Mouse (Mus musculus) megakaryocyte, embryonic 14.5 days (primary cell): Measurements from ENCODE around the gene Tdrd9. TPM values are rescaled to one million over a fixed set of nuclear protein-coding genes. Genes with fewer than 3 reads are reported as not detected.

Experiments used
- H3K27me3 ChIP-seq: replicated peaks from 2 replicates; pipeline ENCODE3; 2012; ENCODE audit warnings: inconsistent platforms
- H3K36me3 ChIP-seq: replicated peaks from 2 replicates; pipeline ENCODE3; 2012; ENCODE audit warnings: low read length, inconsistent platforms, mixed read lengths
- H3K4me1 ChIP-seq: 2 replicates; pipeline ENCODE4 v1.6.1; 2012; ENCODE audit warnings: inconsistent platforms
- H3K4me3 ChIP-seq: replicated peaks from 2 replicates; pipeline ENCODE3; 2012; ENCODE audit warnings: moderate library complexity, mild to moderate bottlenecking, inconsistent platforms
- H3K9me3 ChIP-seq: 2 replicates; pipeline ENCODE4 v1.6.1; 2012; ENCODE audit warnings: inconsistent platforms
- FLI1 ChIP-seq: IDR thresholded peaks from 2 replicates; pipeline ENCODE4 v1.6.1; 2012; ENCODE audit warnings: low read length, inconsistent platforms, mixed read lengths
- GATA1 ChIP-seq: IDR thresholded peaks from 3 replicates; pipeline ENCODE4 v1.6.1; 2012; ENCODE audit warnings: mixed read lengths, low read length, inconsistent platforms, borderline replicate concordance
- polyA plus RNA-seq: library from polyadenylated mRNA; stranded (reverse); fragments of >175 nt; gene quantifications from 2 replicates; pipeline ENCODE4 v1.2.3, GENCODE M21; 2012; ENCODE audit warnings: low replicate concordance; ENCODE audit not compliant: insufficient read depth

Gene Tdrd9
- polyA plus RNA-seq: 0.30 TPM in 1 of 2 replicates, not detected in the other

DNA sequence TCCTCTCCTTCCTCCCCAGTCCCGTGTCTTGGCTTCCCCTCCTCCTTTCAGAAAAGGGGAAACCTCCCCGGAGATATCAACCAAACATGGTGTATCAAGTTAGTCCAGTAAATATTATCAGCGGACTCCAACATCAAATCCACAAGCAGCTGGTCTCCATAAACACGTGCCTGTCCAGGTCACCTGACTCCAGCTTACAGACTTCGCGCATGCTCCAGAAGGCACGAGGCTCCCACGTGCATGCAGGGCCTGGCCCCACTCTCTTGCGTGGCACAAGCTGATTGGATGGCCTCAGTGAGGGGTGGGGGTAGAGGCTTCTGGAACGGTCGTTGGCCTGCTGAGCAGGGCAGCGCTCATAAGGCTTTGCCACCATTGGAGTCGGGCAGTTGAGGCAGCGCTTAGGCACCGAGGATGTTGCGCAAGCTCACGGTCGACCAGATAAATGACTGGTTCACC, at the start of gene Tdrd9:
TSS of gene Tdrd9 (plus strand) at position 329 of the 456 bp plus-strand sequence.
- TF ChIP-seq FLI1 (no peak), GATA1 (no peak)
- H3K4me1 ChIP-seq: peaks cover 18% of the 10 kb centered on the region
- no peak within 1 kb of the TSS for H3K4me3 ChIP-seq

DNA sequence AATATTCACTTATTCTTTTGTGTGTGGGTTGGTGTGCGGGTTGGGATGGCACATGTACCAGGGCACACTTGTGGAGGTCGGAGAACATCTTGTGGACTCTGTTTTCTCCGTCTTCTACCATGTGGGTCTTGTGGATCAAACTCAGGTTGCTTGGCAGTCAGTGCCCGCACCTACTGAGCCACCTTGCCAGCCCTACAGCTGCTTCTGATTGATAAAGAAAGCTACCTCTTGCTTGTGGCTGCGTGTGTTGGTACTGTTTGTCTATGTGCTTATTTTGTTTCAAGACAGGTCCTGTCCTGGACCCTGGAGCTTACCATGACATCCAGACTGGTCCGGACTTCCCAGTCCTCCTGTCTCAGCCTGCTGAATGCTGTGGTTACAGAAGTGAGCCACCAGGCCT, 48.2 kb upstream of the Tdrd9 start:
- no peaks in the 10 kb centered on the region; the same call in 1 of the 2 replicates for H3K9me3 ChIP-seq
- H3K4me3 ChIP-seq: no peak overlapping the region
- TF ChIP-seq GATA1 (no peak), FLI1 (no peak)
- H3K36me3 ChIP-seq: peaks cover 2% of the 10 kb centered on the region
- peaks cover 12% of the 10 kb centered on the region for H3K27me3 ChIP-seq
- H3K4me1 ChIP-seq: peaks cover 95% of the 10 kb centered on the region

More for the DNA sequence above, at the start of gene Tdrd9:
- H3K27me3 ChIP-seq: peaks cover 15% of the 10 kb centered on the region
- no peaks in the 10 kb centered on the region for H3K36me3 ChIP-seq
- H3K9me3 ChIP-seq: peaks cover 7% of the 10 kb centered on the region; the same call in 1 of the 2 replicates

DNA sequence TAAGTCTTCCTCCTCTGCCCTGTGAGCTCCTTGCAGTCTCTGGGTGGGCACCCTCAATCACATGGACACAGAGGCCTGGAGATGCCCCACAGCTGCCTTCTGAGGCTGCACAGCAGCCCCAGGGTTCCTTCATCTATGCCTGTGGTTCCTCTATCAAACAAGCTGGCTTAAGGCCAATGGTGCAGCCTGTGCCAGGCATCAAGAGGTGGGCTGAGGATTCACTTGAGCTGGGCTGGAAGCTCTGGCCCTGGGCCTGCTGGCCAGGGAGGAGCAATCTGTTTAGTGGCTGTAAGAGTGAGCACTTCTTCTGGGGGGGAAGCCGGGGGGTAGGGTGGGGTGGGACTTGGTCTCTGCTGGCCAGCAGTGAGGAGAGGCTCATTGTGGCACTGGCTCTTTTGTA, 44.0 kb upstream of the Tdrd9 start:
- H3K9me3 ChIP-seq: no peaks in the 10 kb centered on the region; the same call in 1 of the 2 replicates
- H3K4me1 ChIP-seq: peaks cover 91% of the 10 kb centered on the region
- no peak for TF ChIP-seq FLI1
- no peak for TF ChIP-seq GATA1
- H3K4me3 ChIP-seq: no peak overlapping the region
- no peaks in the 10 kb centered on the region for H3K27me3 ChIP-seq
- no peaks in the 10 kb centered on the region for H3K36me3 ChIP-seq

DNA sequence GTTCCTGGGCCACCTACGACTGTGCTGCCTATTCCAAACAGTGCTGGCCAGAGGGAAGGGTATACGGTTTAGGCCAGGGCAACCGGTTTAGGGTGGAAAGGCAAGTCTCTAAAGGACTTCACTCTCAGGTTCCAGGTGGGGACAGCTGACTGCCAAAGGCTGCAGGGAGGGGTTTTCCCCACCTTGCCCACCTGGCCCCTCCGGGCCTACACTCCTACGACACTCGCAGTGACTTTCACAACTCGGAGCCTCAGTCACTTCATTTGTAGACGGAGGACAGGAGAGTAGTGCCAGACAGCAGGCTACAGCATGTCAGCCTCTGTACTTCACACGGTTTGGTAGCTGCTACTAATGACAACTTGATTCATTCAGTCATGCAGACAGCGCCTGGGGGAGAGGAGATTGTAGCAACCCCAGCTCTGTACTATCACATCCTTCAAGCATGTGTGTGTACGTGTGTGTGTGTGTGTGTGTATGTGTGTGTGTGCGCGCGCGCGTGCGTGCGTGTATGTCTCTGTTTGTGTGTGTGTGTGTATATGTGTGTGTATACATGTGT, 42.9 kb upstream of the Tdrd9 start:
- peaks cover 91% of the 10 kb centered on the region for H3K4me1 ChIP-seq
- TF ChIP-seq FLI1 (no peak), GATA1 (no peak)
- no peaks in the 10 kb centered on the region; the same call in 1 of the 2 replicates for H3K9me3 ChIP-seq
- H3K4me3 ChIP-seq: no peak overlapping the region
- no peaks in the 10 kb centered on the region for H3K27me3 ChIP-seq
- H3K36me3 ChIP-seq: no peaks in the 10 kb centered on the region

DNA sequence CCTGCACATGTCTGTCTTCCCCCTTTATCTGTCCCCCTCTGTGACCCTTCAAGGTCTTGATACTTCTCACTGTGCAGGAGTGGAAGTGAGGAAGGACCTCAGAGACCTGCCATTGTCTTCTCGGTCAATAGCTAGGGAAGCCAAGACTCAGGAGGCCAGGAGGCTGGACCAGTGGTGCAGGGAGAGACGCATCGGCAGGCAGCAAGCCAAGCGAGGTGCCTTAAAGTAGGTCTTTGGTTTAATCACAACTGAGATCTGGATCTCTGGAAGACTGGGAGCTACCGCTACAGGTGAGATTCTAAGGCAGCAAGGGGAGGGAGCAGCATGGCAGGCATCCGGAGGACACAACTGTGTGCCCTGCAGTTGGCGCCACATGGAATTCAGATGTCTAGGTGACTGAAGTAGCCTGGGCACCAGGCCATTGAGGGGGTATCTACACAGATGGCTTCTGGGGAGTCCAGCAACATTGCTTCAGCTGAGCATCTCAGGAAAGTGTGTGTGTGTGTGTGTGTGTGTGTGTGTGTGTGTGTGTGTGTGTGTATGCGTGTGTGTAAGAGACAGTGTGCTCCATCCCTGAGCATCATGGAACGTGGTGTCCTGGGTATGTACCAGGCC, 39.8 kb upstream of the Tdrd9 start:
- no peaks in the 10 kb centered on the region for H3K27me3 ChIP-seq
- peaks cover 91% of the 10 kb centered on the region for H3K4me1 ChIP-seq
- no peaks in the 10 kb centered on the region for H3K9me3 ChIP-seq
- H3K36me3 ChIP-seq: no peaks in the 10 kb centered on the region
- no peak for TF ChIP-seq GATA1
- TF ChIP-seq FLI1: no peak
- peak overlapping the region; percentile 72 for H3K4me3 ChIP-seq

DNA sequence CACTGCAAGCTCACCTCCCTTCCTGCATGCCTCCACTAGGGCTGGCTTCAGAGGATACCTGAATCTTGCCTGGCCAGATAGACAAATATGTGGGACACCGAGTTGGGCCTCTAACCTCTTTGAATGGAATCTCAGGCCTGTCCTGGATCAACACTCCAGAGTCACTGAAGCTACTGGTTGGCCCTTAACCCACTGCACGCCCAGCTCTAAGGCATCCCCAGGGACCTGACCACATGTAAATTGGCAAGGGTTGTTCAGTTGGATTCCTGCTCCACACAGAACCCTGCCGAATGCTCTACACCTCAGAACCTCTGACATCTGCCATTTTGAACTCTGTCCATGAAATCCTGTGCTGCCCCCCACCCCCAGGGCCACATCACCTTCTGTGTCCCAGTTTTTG, 38.8 kb upstream of the Tdrd9 start:
- Histone ChIP-seq H3K36me3 (no peaks in the 10 kb centered on the region), H3K4me1 (peaks cover 91% of the 10 kb centered on the region), H3K27me3 (no peaks in the 10 kb centered on the region), H3K9me3 (no peaks in the 10 kb centered on the region), H3K4me3 (no peak overlapping the region)
- no peak for TF ChIP-seq GATA1
- no peak for TF ChIP-seq FLI1

DNA sequence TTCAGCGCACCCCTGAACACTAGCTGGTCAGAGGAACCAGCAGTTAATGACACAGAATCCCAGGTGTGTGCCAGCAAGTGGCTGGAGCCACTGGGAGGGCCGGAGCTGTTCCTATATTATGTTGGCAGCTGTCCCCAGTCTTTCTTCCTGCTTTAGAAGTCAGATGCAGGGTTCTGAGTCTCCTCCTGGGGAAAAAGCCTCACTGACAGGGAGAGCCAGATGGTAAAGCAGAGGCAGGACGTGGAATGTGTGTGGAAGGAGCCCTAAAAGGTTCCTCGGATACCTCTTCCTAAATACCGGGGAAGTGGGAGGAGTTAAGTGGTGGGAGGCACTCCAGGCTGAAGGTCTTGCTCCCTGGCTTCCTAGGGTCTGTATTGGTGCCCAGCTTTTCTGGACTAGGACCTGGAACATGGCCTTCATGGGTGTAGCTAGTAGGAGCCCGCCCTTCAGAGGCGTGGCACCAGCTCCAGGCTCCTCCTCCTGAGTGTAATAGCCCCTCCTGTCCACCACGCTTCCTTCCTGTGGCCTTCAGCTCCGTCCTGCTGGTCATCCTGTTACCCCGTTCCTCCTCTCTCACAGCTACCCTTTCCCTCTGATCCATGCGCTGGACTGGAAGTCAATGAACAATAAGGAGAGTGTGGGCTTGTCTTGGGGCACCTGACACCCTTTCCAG, 38.2 kb upstream of the Tdrd9 start:
- no peaks in the 10 kb centered on the region for H3K9me3 ChIP-seq
- H3K36me3 ChIP-seq: no peaks in the 10 kb centered on the region
- peak overlapping the region; percentile 86 for H3K4me3 ChIP-seq
- H3K4me1 ChIP-seq: peaks cover 92% of the 10 kb centered on the region
- no peaks in the 10 kb centered on the region for H3K27me3 ChIP-seq
- TF ChIP-seq GATA1 (no peak), FLI1 (no peak)

DNA sequence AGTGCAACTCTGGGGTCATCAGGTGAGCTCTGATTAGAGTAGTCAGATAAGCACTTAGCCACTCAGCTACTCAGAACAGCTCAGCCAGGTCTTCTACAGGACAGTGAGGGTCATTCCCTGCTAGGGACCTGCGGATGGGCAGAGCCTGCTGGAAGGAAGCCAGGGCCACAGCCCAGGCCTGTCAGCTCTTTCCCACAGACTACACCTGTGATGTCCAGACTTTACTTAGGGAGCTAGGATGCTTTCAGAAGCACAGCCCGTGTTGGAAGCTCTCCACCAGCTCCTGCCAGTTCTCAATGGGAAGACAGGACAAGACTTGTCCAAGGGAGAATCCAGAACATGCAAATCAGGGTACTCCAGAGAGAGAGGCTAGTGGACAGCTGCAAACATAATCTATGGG, 37.4 kb upstream of the Tdrd9 start:
- Histone ChIP-seq H3K36me3 (no peaks in the 10 kb centered on the region), H3K4me1 (peaks cover 95% of the 10 kb centered on the region), H3K27me3 (no peaks in the 10 kb centered on the region), H3K4me3 (peak overlapping the region; percentile 86), H3K9me3 (no peaks in the 10 kb centered on the region)
- TF ChIP-seq GATA1 (no peak), FLI1 (no peak)

DNA sequence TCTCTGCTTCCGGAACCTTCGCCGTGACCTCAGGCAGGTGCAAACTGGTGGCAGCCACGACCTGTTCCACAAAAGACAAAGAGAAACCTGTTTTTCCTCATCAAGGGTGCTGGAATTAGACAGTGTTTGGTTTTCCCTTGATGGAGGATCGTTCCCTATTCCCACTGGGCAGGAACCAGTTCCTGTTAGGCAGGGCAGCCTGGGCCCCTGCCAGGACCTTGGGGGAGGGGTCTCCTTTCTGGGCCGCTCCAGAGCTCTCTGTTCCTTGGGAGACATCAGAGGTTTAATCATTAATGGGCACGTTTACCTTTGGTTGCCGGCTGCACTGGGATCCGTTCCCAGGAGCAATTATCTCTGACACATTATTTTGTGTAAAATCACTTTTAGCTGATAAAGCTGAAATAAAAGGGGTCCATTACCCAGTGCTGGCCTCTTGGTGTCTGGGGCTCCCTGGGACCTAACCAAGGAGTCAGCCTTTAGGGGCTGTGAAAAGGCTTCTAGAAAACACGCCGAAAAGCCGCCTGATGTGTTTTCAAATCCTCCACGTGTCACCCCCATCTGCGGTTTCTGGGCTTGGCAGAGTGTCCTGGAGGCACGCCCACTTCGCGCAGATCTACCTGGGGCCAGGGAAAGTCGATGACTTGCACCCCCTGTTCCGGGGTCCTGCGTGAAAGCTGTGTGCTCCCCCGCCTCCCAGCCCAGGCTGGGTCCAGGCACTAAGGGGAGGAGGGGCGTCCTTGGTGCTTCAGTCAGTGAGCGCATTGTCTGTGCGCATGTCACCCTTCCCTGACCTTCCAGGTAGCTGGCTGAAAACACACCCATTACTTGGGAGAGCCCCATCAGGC, 34.4 kb upstream of the Tdrd9 start:
- Histone ChIP-seq H3K4me3 (no peak overlapping the region), H3K9me3 (no peaks in the 10 kb centered on the region), H3K27me3 (no peaks in the 10 kb centered on the region), H3K4me1 (peaks cover 100% of the 10 kb centered on the region), H3K36me3 (peaks cover 15% of the 10 kb centered on the region)
- no peak for TF ChIP-seq FLI1
- TF ChIP-seq GATA1: no peak
